Mouse (Mus musculus) kidney, adult 18-20 months (tissue): ENCODE measurements at regions not wholly inside any gene's neighbourhood (a gene's known extent, or its start where the extent isn't known, plus 50 kb on each side); places are given as distances from the start of the nearest gene placed in this dataset.
A peak's percentile ranks its signal among the peaks of the same experiment; 100 is the strongest.
"Not testable (repeated sequence)": the region's sequence is repeated elsewhere in the genome, so short reads cannot be mapped to it uniquely, and the experiment has no call there.

Experiments
- DNase-seq: peaks from one replicate; pipeline ENCODE4 v3.0.0; 2021

- no peak for DNase-seq
These were observed 58.5 kb downstream of the Olfr987 start for GRCm38 (mm10) chr2:85280580-85280979.

GRCm38 (mm10) chr2:85278128-85278527, 61.0 kb downstream of the Olfr987 start:
- no peak for DNase-seq

GRCm38 (mm10) chr2:85277433-85277832, 61.7 kb downstream of the Olfr987 start:
- DNase-seq: no peak

GRCm38 (mm10) chr2:85266813-85267212, 69.8 kb upstream of the Lrrc55 start:
- DNase-seq: not testable (repeated sequence)

- no peak for DNase-seq
These were observed 68.7 kb upstream of the Lrrc55 start for GRCm38 (mm10) chr2:85265667-85266066.

GRCm38 (mm10) chr2:85265037-85265524, 68.1 kb upstream of the Lrrc55 start:
- no peak for DNase-seq

- no peak for DNase-seq
These were observed 60.4 kb upstream of the Lrrc55 start for GRCm38 (mm10) chr2:85257356-85257755.

- no peak for DNase-seq
These were observed 58.6 kb upstream of the Lrrc55 start for GRCm38 (mm10) chr2:85255610-85256009.

GRCm38 (mm10) chr2:85252343-85253285, 55.6 kb upstream of the Lrrc55 start:
- DNase-seq: peak; percentile 16

- DNase-seq: peak; percentile 8
These were observed 53.1 kb upstream of the Lrrc55 start for GRCm38 (mm10) chr2:85250026-85250560.
